8 mouse cellular contexts compared by ENCODE assay signal in genomic region chr2:79254588-79255191, GRCm38 (mm10). TPM values are rescaled to one million over a fixed set of nuclear protein-coding genes. Genes with fewer than 3 reads are reported as not detected.
A peak's percentile ranks its signal among the peaks of the same experiment; 100 is the strongest.
DNase-seq lines count a peak whose midpoint lies in the region; ATAC-seq and TF ChIP-seq lines count a peak whose summit lies in the region.

No protein-coding gene starts in this region.

- peak; percentile 50 to 52 for DNase-seq in CD8-positive naive resting alpha-beta T cell, adult 2 months (ENCODE audit: low read depth in 2 of 2, low spot score in 2 of 2)
- peak; percentile 50 for DNase-seq in c-Kit-negative CD71-positive TER-119-positive erythroid progenitor cells, embryonic 14.5 days (ENCODE audit: low read depth, low spot score)
- DNase-seq in heart, postnatal 36 days: peak; percentile 4 to 7
- DNase-seq in liver, postnatal 0 days: peak; percentile 60
- no peak for DNase-seq in cerebellum, adult 11 months
- DNase-seq in adrenal gland, adult 8-10 months: no peak
- DNase-seq in cerebellum, postnatal 4 days (ENCODE audit: low spot score in 2 of 2): no peak

- no peak for TF ChIP-seq CTCF in liver, postnatal 0 days (IDR thresholded peaks at IDR 0.05; ENCODE audit: low read depth)

- no peaks in the 10 kb centered on the region; the same call in 1 of the 2 replicates for H3K27me3 ChIP-seq in liver, postnatal 0 days (ENCODE audit: insufficient read depth, low read length)

- H3K9ac ChIP-seq in liver, postnatal 0 days (replicated peaks): peak overlapping the region; percentile 78

- no peak for TF ChIP-seq EP300 in liver, postnatal 0 days (IDR thresholded peaks at IDR 0.05; ENCODE audit: low read depth)

- peak overlapping the region; percentile 69 for H3K4me3 ChIP-seq in liver, postnatal 0 days (ENCODE audit: low read depth, low read length)

- H3K4me1 ChIP-seq in liver, postnatal 0 days (ENCODE audit: insufficient read depth): peaks cover 23% of the 10 kb centered on the region

- WGBS in liver, postnatal 0 days (ENCODE audit: insufficient replicate concordance): 22% methylated on average over 3 of the region's 3 CpGs

- no peaks in the 10 kb centered on the region for H3K36me3 ChIP-seq in liver, postnatal 0 days (replicated peaks; ENCODE audit: insufficient read depth, low read length)

- peak; percentile 30 for ATAC-seq in liver, postnatal 0 days
- peak; percentile 73 for ATAC-seq in neutrophil, adult 5-6 weeks (ENCODE audit: extremely low read depth, insufficient number of reproducible peaks, low FRiP score, poor library complexity, severe bottlenecking)

- H3K9me3 ChIP-seq in liver, postnatal 0 days (ENCODE audit: low read length): no peaks in the 10 kb centered on the region

- H3K4me2 ChIP-seq in liver, postnatal 0 days (ENCODE audit: low read depth, low read length): peak overlapping the region; percentile 76

- peak overlapping the region; percentile 95 for H3K27ac ChIP-seq in liver, postnatal 0 days (ENCODE audit: low read depth)

- intact Hi-C loops in heart, postnatal 36 days (cut with DNase I): loop anchor here (5.0 kb wide), 1 partner anchor 167 kb away; no protein-coding TSS in a partner anchor

RNA-seq across cellular contexts. Expression of gene Itga4, which starts 0.5 kb away (rescaled TPM):
- 1 to 10 TPM; 1.9 to 3.0 TPM for total RNA-seq in heart, postnatal 36 days (2021)
- polyA plus RNA-seq in liver, postnatal 0 days (2015; fragmentation: Nextera tagmentation; extraction: Ambion mirVana): 8.3 and 10.2 TPM in 2 replicates
- 352 and 378 TPM in 2 replicates for total RNA-seq in neutrophil, adult 5-6 weeks (2017)
- total RNA-seq in adrenal gland, adult 8-10 months (2022): 1 to 10 TPM; 1.7 to 5.7 (median 3.3) TPM

Comparison
In these comparisons a context has a peak if more than half of its experiments do, and no peak if none do; other contexts are left out.
1. DNase-seq: peak in CD8-positive naive resting alpha-beta T cell, adult 2 months (2 of 2), c-Kit-negative CD71-positive TER-119-positive erythroid progenitor cells, embryonic 14.5 days (single experiment), heart, postnatal 36 days (2 of 2) and liver, postnatal 0 days (single experiment); none in cerebellum, adult 11 months (single experiment), adrenal gland, adult 8-10 months (single experiment) and cerebellum, postnatal 4 days (0 of 2).
2. RNA of gene Itga4, which starts 0.5 kb away (total RNA-seq): 352 to 378 TPM in neutrophil, adult 5-6 weeks; 1.7 to 5.7 TPM in adrenal gland, adult 8-10 months and 1.9 to 3.0 TPM in heart, postnatal 36 days; every median in the first group is over 10 times any median in the second.